Mouse (Mus musculus) c-Kit-positive CD71-positive TER-119-positive erythroid progenitor cells, embryonic 14.5 days (primary cell): ENCODE results near the gene Ankrd6.
A peak's percentile ranks its signal among the peaks of the same experiment; 100 is the strongest.

Source experiments
- DNase-seq: peaks from one replicate; pipeline ENCODE4 v3.0.0-alpha.2; 2013; ENCODE audit warnings: low spot score

The Ankrd6 gene

DNA sequence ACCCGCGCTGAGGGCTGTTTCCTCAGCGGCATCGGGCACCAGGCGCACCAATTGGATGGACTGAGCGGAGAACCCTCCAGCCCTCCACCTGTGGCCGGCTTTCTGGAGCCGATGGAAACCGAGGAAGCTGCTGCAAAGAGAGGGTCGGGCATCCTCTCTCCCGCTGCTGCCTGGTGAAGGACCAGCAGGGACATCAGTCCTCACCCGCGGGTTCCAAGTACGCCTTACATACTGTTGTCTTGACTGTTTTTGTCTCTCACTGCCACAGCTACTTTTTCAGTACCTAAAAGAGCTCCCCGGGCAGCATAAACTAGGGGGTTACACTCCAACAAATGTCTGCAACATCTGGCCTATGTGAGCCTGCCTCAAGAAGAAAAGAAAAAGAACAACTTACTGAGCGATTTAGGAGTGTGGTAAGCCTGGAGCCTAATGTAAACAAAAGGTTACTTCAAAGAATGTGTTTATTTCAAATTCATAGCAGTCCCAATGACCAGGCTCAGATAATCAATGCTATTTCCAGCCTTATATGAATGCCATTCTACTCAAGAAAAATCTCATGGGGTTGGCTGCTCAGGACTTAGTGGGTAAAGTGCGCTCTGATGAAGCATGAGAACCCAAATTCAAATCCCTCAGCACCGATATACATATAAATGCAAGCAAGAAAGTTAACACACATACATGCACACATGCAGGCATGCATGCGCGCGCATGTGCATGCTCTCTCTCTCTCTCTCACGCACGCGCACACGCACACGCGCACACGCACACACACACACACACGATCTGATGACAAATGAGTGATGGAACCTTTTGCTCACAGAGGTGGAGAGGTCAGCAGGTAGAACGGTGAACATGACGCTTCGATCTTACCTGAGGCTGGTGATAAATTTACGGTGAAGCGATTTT lies 647 bp upstream of the Ankrd6 start:
- DNase-seq = no peak

DNA sequence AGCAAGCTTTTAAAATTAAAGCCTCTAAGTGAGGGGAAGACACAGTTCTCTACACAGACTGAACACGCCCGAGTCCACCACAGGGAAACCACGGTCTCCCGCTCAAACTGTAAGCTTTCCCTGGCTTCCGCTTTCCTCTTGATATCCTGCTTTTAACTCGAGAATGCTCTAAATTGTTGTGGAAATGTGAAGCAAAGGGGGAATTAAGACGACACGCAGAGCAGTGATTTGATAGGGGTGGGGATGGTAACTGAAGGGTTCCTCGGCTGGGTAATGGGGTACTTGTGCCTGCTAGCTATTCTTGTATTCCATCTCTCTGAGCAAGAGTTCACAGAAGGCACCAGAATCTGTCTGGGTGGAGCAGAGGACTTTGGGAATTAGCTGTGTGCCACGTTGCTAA lies 1.9 kb downstream of the Ankrd6 start:
- no peak for DNase-seq

GRCm38 (mm10) chr4:32947631-32948030 lies 3.0 kb downstream of the Ankrd6 start:
- no peak for DNase-seq

DNA sequence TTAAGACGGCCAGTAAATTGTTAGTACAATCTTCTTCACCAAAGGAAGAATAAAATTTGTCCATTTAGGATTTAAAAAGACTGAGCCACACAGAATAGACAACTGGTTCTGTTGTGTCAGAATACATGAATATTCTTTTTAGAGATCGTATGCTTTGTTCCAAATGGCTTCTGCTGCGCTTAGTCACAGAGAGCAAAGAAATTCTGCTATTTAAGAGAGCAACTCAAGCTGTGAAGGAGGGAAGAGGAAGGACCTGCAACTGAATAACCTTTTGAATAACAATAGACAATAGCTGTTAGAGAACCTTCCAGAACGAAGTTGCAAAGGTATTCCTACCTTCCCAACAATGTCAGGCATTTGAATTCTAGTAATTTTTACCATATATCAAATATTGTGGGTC lies 9.7 kb downstream of the Ankrd6 start:
- DNase-seq = no peak

DNA sequence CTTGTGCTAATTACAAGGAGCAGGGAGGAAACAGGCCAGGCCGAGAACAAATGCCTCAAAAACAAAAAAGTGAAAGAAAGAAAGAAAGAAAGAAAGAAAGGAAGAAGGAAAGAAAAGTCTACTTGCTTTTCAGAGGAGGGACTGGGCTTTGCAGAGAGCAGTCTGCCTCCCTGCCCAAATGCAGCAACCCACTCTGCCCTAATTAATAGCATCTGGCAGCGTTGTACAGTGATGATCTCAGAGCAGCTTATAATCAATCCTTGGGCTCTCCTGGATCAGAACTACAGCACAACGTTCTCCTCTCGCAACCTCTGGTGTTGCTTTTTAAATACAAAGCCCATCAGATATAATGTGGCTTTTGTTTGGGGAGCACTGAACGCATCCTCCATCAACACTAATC lies 10.7 kb downstream of the Ankrd6 start:
- no peak for DNase-seq

DNA sequence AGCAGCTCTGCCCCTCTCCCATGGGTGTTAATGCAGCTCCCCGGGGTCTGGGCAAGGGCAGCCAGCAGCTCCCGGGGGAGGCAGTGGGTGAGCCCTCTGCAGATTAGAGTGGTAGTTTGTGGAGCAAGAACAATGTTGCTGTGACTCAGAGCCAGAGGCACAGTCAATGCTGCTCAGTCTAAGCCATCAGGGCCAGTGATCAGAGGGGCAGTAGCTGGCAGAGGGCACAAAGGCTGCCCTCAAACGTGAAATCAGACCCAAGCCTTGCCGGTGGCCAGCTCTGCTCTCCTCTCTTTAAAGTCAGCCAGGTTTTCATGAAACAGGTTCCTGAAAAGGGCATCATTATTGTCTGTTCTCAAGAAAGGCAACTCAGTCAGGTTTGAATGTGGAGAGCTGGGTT lies 11.1 kb downstream of the Ankrd6 start:
- no peak for DNase-seq

DNA sequence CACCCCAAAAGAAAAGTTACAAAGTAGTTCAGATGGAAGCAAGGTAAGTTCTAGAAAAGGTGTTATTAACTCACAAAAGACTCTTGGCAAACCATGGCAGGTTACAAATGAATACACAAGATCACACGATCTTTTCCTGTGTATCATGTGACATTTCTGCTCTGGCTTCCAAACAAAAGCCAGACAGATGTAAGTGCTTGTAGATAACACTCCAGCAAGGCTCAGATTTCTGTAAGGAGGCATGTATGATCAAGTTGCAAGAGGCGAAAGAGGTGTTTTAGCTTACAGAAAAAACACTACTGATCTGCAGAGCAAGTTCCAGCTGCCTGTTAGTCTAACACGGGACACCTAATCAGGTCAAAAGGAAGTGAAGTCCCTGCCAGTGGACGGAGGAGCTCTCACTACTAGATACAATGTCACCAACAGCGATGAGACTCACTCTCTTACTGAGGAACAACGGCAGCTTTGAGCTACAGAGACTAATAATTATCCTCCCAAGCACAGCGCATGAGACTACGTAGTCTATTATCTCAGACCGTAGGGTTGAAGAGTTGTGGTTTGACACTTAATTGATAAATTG lies 13.8 kb downstream of the Ankrd6 start:
- no peak for DNase-seq

- DNase-seq = no peak
Measured at GRCm38 (mm10) chr4:32932056-32932455, 18.6 kb downstream of the Ankrd6 start.

DNA sequence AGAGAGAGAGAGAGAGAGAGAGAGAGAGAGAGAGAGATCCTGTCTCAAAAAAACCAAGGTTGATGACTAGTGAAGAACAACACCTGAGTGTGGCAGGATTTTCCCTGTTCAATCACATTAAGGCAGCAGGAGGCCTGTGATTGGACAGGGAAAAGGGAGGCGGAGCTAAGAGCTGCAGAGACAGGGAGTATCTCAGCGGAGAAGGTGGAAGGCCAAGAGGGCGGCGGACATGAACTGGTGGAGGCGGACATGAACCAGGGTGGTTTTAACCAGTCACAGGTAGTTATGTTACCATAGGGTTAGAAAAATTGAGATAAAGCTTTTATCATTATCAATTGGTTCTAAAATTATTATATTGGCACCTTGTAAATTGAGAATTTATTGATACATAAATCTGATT lies 20.9 kb downstream of the Ankrd6 start:
- DNase-seq = no peak

- DNase-seq = no peak
Measured at GRCm38 (mm10) chr4:32928692-32929448, 21.8 kb downstream of the Ankrd6 start.

DNA sequence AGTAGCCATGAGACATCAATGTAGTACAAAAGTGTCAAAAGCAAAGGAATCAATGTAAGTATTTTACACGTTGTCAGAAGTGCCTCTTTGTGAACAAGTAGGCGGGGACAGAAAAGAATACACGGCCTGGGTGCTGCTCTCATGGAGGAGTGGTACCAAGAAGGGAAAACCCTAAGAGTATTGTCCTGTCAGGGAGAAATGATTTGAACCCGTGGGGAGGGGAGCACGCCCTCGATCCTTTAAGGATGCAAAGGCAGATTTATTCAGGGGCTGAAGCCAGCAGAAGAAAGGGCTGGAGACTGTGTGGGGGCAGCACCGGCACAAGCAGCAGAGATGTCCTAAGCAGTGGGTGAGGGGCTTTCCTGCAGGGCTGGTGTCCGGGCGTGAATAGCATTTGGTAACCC lies 26.7 kb downstream of the Ankrd6 start:
- no peak for DNase-seq

DNA sequence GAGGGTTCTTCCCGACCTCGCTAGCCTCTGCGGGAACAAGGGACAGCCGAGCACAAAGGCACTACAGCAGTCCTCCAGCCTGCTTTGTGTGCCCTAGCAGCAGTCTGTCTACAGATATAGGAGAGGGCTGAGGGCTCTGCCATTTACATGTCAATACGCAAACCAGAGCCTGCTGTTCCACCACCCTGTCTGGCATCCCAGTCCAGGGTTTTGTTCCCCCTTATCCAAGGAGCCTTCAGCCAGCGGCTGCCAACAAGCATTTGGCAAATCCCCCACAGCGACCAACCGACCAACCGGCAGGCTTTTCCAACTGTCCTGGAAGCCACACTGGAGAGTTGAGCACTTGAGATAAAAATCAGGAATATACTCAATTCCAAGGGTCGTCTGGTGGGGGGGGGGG lies 27.2 kb downstream of the Ankrd6 start:
- DNase-seq = no peak

DNA sequence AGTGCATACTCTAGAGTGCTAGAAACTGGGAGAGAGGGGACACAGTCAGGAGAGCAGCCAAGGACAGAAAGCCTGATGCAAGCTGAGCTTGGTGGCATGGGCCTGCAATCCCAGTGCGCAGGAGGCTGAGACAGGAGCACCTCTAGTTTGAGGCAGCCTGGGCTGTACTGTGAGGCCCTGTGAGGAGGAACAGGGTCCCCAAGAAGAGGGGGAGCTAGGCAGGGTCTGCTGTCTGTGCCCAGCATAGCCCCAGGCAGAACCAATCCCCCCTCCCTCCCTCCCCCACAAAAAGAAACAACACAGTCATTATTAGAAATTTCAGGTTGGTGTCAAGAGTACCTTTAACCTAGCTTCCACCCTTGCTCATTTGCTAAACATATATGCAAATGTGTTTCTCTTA lies 27.8 kb downstream of the Ankrd6 start:
- no peak for DNase-seq

DNA sequence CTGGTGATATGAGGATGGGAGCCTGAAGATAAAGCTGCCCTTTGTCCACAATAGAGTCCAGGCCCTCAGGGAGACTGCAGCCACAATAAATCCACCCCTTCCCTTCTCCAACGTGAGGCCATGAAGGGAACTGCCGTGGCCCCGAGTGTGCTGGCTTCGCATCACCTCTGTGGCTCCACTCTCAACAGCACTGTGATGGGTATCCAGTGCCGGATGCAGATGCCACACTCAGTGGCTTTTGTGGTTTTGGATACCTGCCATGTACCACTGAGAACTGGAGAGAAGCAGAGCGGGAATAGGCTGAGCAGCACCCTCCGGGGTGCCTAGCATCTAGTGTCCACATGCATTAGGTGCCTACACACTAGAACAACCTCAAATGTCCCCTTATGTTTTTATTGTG lies 29.8 kb downstream of the Ankrd6 start:
- no peak for DNase-seq

DNA sequence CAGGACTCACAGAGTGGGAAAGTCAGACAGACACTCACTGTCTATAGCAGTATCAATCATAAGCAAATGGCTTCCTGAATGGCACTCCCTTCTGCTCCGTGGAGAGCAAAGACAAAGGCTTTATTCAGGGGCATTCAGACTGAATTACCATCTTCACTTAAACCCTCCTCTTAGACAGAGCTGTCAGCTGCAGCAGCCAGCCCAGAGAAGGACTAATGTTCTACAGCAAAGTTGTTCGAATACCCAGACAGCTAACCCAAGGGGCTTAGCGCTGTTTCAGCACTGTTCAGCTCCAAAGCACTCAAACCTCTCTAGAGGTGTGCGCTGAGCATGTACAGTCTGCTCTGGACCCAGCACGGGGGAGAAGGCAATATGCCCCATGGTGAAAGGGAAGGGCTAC lies 32.1 kb downstream of the Ankrd6 start:
- DNase-seq = no peak

DNA sequence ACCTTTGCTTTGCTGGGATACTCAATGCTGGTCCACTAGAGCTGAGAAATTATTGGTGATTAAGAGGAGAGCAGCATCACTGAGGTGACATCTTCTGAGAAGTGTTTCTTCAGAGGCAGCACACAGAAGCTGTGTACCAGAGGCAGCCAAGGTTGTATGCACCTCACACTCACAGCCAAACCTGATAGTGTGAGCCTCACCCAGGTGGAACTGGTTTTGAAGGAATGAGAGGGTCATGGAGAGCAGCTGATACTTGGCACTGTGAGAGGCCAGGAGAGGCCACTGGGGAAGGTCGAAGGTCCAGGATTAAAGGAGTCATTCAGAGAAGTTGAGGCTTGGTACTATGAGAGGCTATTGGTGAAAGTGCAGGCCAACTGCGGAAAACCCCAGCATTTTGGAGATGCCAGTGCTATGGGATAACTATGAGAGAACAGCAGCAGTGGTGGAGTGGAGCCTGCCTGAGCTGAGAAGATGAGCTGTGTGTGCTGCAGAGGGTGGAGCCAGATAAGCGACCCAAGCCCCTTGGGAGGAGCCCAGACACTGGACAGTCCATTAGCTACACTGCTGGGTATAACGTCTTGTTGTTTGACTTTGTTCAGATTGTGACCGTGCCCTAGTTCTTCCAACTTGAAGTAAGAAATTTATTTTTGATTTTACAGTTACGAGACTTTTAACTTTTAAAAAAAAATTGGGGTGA lies 33.8 kb downstream of the Ankrd6 start:
- no peak for DNase-seq

GRCm38 (mm10) chr4:32915928-32916327 lies 34.7 kb downstream of the Ankrd6 start:
- no peak for DNase-seq

- no peak for DNase-seq
Measured at GRCm38 (mm10) chr4:32909996-32910395, 40.6 kb downstream of the Ankrd6 start.

- peak; percentile 92 for DNase-seq
Measured at GRCm38 (mm10) chr4:32909241-32909979, 41.2 kb downstream of the Ankrd6 start.

DNA sequence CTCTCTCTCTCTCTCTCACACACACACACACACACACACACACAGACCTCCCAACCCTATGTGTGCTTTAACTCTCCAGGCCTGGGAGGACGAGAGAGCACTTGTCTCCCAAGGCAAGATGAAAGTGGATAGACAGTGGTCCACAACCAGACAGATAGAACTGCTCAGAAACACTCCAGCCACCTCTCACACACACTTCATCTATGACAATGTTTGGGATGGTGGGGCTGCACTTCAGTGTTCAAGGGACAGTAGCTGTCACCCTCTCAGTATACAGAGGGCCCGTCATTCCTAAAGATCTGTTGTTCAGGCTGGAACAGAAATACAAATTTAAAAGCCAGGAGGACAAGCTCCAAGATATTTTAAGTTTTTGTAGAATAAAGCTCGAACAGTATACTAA lies 43.0 kb downstream of the Ankrd6 start:
- no peak for DNase-seq

GRCm38 (mm10) chr4:32906627-32907026 lies 44.0 kb downstream of the Ankrd6 start:
- no peak for DNase-seq

DNA sequence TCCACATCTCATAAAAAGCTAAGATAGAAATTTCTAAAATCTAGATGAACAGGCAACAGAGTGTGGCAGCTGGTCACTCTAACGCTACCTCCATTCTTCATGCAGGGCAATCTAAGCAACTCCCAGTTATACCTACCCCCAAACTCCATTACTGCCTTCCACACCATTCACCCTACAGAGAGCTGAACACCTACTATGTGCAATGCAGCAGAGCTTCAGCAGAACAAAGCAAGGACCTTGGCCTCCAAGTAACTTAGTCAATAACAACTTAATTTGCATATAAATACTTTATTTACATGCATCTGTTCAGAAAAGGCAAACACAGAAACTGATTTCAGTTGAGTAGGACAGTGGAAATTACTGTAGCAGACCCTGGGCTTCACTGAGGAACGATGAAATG lies 44.7 kb downstream of the Ankrd6 start:
- no peak for DNase-seq
